Mouse (Mus musculus): ENCODE results near the gene Fndc3a. TPM values are rescaled to one million over a fixed set of nuclear protein-coding genes. Genes with fewer than 3 reads are reported as not detected.

Fndc3a gene
- polyA plus RNA-seq, 1 experiment from 2014 or later, result 55.5 TPM

DNA sequence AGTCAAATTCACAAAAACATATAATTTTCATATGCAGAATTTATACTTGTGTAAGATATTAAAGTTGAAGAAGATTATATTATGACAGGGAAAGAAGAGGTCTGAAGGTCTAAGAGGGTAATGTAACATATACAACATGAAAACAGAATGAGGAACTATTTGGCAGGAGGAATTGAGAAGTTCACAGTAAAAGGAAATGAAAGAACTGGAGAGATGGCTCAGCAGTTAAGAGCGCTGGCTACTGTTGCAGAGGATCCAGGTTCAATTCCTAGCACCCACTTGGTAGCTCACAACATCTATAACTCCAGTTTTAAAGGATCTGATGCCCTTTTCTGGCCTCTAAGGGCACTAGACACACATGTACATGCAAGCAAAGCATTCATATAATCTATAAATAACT is 65.2 kb downstream of the Fndc3a start:
- Histone ChIP-seq H3K9me3 (ENCODE audit: control insufficient read depth, low read length) (no peaks in the 10 kb centered on the region), H3K4me1 (ENCODE audit: control insufficient read depth, insufficient read depth, low read length) (no peaks in the 10 kb centered on the region), H3K4me2 (replicated peaks; ENCODE audit: low read depth, low read length) (no peak overlapping the region), H3K4me3 (ENCODE audit: low read length) (no peak overlapping the region), H3K36me3 (ENCODE audit: control insufficient read depth, insufficient read depth, low read length) (no peaks in the 10 kb centered on the region), H3K27ac (ENCODE audit: low read depth, low read length) (no peak overlapping the region), H3K27me3 (ENCODE audit: control insufficient read depth, insufficient read depth, low read length) (no peaks in the 10 kb centered on the region), H3K9ac (ENCODE audit: low read depth, low read length) (no peak overlapping the region)
- no peak for ATAC-seq (ENCODE audit: low FRiP score, low TSS enrichment)
- 94% methylated on average over 1 of the region's 1 CpGs for WGBS

DNA sequence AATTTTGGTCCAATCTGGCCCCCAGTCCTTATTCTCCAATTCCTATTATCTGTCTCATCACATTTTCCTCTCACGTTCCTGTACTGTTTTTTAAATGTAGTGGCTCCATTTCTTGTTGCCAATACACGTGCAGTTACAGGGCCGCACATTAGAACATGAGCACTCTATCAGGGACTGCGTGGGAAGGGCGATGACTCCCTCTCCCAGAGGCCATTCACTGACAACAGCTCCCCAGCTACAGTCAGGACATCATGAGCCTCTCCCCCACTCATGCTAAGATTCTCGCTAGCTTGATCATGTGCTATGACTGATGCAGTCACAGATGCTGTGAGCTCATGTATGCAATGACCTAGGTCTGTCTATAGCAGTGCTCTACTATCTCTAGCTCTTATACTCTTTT is 71.3 kb downstream of the Fndc3a start:
- no peaks in the 10 kb centered on the region for H3K9me3 ChIP-seq (ENCODE audit: control insufficient read depth, low read length)
- H3K27ac ChIP-seq (ENCODE audit: low read depth, low read length), result no peak overlapping the region
- H3K36me3 ChIP-seq (ENCODE audit: control insufficient read depth, insufficient read depth, low read length), result no peaks in the 10 kb centered on the region; the same call in 1 of the 2 replicates
- WGBS, result 89% methylated on average over 6 of the region's 6 CpGs
- ATAC-seq (ENCODE audit: low FRiP score, low TSS enrichment), result no peak
- H3K4me3 ChIP-seq (ENCODE audit: low read length), result no peak overlapping the region
- H3K4me1 ChIP-seq (ENCODE audit: control insufficient read depth, insufficient read depth, low read length), result no peaks in the 10 kb centered on the region
- H3K9ac ChIP-seq (ENCODE audit: low read depth, low read length), result no peak overlapping the region
- H3K27me3 ChIP-seq (ENCODE audit: control insufficient read depth, insufficient read depth, low read length), result no peaks in the 10 kb centered on the region
- no peak overlapping the region for H3K4me2 ChIP-seq (replicated peaks; ENCODE audit: low read depth, low read length)

DNA sequence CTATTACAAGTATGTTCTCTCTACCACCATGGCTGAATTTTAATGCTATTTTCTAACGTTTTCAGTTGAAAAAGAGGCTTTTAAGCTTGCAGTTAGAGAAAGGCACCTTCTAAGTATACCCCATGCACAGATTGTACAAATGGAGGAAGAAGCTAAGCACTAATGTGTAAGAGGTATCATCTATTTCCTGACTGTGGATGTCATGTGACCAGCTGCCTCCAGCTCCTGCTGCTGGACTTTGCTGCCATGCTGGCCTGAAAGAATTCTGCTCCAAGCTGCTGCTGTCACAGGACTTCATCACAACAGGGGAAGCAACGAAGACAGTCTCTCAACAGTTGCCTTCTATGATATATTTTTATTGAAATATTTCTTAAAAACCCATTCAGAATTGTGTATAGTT is 76.2 kb downstream of the Fndc3a start:
- Histone ChIP-seq H3K4me2 (replicated peaks; ENCODE audit: low read depth, low read length) (no peak overlapping the region), H3K36me3 (ENCODE audit: control insufficient read depth, insufficient read depth, low read length) (no peaks in the 10 kb centered on the region; the same call in 1 of the 2 replicates), H3K9me3 (ENCODE audit: control insufficient read depth, low read length) (no peaks in the 10 kb centered on the region), H3K27me3 (ENCODE audit: control insufficient read depth, insufficient read depth, low read length) (no peaks in the 10 kb centered on the region), H3K4me3 (ENCODE audit: low read length) (no peak overlapping the region), H3K27ac (ENCODE audit: low read depth, low read length) (no peak overlapping the region), H3K9ac (ENCODE audit: low read depth, low read length) (no peak overlapping the region), H3K4me1 (ENCODE audit: control insufficient read depth, insufficient read depth, low read length) (no peaks in the 10 kb centered on the region)
- no peak for ATAC-seq (ENCODE audit: low FRiP score, low TSS enrichment)
- WGBS, result 80% methylated on average over 2 of the region's 2 CpGs

DNA sequence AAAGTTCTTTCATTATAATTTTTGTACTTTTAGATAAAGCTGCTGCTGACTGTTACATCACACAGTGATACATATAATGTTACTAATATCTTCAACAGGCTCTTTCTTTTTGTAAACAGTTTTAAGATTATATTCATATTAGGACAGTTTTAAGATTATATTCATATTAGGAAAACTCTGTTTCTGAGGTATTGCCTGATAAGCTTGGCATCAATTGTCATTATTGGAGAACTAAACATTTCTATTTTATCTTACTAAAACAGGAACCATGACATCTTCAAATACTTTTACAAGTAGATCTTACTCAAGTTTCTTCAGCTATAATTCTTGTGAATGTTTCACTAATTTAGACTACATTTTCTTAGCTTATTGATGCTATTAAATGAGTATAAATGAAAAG is 84.4 kb downstream of the Fndc3a start:
- Histone ChIP-seq H3K9me3 (ENCODE audit: control insufficient read depth, low read length) (no peaks in the 10 kb centered on the region), H3K27ac (ENCODE audit: low read depth, low read length) (no peak overlapping the region), H3K27me3 (ENCODE audit: control insufficient read depth, insufficient read depth, low read length) (no peaks in the 10 kb centered on the region), H3K4me2 (replicated peaks; ENCODE audit: low read depth, low read length) (no peak overlapping the region), H3K36me3 (ENCODE audit: control insufficient read depth, insufficient read depth, low read length) (no peaks in the 10 kb centered on the region), H3K4me3 (ENCODE audit: low read length) (no peak overlapping the region), H3K9ac (ENCODE audit: low read depth, low read length) (no peak overlapping the region), H3K4me1 (ENCODE audit: control insufficient read depth, insufficient read depth, low read length) (no peaks in the 10 kb centered on the region)
- no peak for ATAC-seq (ENCODE audit: low FRiP score, low TSS enrichment)

DNA sequence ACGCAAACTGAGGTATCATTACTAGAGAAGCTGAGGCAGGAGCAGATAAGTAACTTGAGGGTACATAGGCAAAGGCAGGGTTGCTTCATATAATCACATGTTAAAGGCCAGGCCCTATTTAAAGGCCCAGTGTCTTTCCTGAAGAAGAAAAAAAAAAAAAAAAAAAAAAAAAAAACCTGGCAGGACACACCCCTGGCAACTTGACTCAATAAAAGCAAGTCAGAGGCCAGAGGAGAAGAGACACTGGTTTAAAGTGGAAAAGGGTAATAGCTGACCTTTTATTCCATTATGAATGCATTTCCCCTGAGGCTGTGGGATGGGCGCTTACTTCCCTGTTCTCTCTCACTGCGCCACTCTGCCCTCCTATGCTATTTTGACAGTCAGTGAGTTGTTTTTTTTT is 105.7 kb downstream of the Fndc3a start:
- 90% methylated on average over 3 of the region's 3 CpGs for WGBS
- Histone ChIP-seq H3K27me3 (ENCODE audit: control insufficient read depth, insufficient read depth, low read length) (no peaks in the 10 kb centered on the region), H3K9ac (ENCODE audit: low read depth, low read length) (no peak overlapping the region), H3K4me1 (ENCODE audit: control insufficient read depth, insufficient read depth, low read length) (peaks cover 16% of the 10 kb centered on the region; the same call in 1 of the 2 replicates), H3K9me3 (ENCODE audit: control insufficient read depth, low read length) (no peaks in the 10 kb centered on the region), H3K4me2 (replicated peaks; ENCODE audit: low read depth, low read length) (no peak overlapping the region), H3K36me3 (ENCODE audit: control insufficient read depth, insufficient read depth, low read length) (no peaks in the 10 kb centered on the region), H3K27ac (ENCODE audit: low read depth, low read length) (no peak overlapping the region; the same call in 1 of the 2 replicates), H3K4me3 (ENCODE audit: low read length) (no peak overlapping the region)
- ATAC-seq (ENCODE audit: low FRiP score, low TSS enrichment), result no peak

DNA sequence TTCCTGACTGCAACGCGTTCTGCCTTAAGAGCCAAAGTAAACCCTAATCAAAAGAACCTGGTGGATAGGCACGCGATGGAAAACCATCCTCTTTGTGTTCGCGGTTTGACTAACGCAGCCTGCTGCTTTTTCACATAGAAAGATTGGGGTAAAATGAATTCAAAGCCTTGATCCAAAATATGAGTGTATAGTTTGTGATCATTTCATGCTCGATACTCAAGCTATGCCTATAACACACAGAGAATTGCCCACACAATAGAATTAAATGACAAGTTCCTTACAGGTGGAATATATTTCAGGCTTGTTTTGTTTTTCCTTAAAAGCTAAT is 106.6 kb downstream of the Fndc3a start:
- Histone ChIP-seq H3K4me1 (ENCODE audit: control insufficient read depth, insufficient read depth, low read length) (peaks cover 16% of the 10 kb centered on the region; the same call in 1 of the 2 replicates), H3K4me2 (replicated peaks; ENCODE audit: low read depth, low read length) (peak overlapping the region; percentile 53), H3K4me3 (ENCODE audit: low read length) (peak overlapping the region; percentile 48), H3K9me3 (ENCODE audit: control insufficient read depth, low read length) (no peaks in the 10 kb centered on the region), H3K27ac (ENCODE audit: low read depth, low read length) (peak overlapping the region; percentile 90), H3K9ac (ENCODE audit: low read depth, low read length) (peak overlapping the region; percentile 66), H3K27me3 (ENCODE audit: control insufficient read depth, insufficient read depth, low read length) (no peaks in the 10 kb centered on the region), H3K36me3 (ENCODE audit: control insufficient read depth, insufficient read depth, low read length) (no peaks in the 10 kb centered on the region)
- WGBS, result 3% methylated on average over 8 of the region's 8 CpGs
- no peak for ATAC-seq (ENCODE audit: low FRiP score, low TSS enrichment)

DNA sequence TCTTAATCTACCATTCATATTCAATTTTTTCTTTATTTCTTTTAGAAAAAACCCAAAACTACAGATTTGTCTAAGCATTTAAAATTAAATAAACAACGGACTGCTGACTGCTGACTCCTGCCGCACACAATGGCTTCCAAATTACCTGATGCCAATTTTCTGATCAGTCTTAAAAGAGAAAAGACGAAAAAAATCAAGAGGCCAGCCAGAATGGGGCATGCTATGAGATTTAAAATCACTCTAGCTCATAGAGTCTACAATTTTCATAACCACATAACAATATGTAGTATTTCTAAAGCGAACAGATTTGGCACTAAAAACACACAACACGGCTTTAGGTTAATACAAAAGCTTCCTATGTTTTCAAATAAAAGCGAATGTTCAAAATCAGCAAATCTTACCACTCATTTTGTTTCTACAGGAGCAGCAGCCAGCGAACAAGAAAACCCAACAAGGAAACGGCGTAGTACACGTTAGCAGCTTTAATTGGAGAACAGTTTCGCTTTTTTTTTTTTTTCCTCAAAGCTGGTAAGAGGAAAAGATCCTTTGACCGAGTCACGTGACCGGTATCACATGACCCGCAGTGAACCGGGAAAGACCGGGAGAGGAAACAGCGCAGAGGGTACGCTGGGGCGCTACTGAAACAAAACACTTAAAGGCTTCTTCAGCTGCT is 107.1 kb downstream of the Fndc3a start:
- 4% methylated on average over 20 of the region's 20 CpGs for WGBS
- Histone ChIP-seq H3K27ac (ENCODE audit: low read depth, low read length) (peak overlapping the region; percentile 90), H3K36me3 (ENCODE audit: control insufficient read depth, insufficient read depth, low read length) (peaks cover 4% of the 10 kb centered on the region; the same call in 1 of the 2 replicates), H3K4me1 (ENCODE audit: control insufficient read depth, insufficient read depth, low read length) (peaks cover 16% of the 10 kb centered on the region; the same call in 1 of the 2 replicates), H3K4me3 (ENCODE audit: low read length) (peak overlapping the region; percentile 48), H3K4me2 (replicated peaks; ENCODE audit: low read depth, low read length) (peak overlapping the region; percentile 53), H3K9me3 (ENCODE audit: control insufficient read depth, low read length) (no peaks in the 10 kb centered on the region), H3K27me3 (ENCODE audit: control insufficient read depth, insufficient read depth, low read length) (no peaks in the 10 kb centered on the region), H3K9ac (ENCODE audit: low read depth, low read length) (peak overlapping the region; percentile 66)
- ATAC-seq (ENCODE audit: low FRiP score, low TSS enrichment), result peak; percentile 93

DNA sequence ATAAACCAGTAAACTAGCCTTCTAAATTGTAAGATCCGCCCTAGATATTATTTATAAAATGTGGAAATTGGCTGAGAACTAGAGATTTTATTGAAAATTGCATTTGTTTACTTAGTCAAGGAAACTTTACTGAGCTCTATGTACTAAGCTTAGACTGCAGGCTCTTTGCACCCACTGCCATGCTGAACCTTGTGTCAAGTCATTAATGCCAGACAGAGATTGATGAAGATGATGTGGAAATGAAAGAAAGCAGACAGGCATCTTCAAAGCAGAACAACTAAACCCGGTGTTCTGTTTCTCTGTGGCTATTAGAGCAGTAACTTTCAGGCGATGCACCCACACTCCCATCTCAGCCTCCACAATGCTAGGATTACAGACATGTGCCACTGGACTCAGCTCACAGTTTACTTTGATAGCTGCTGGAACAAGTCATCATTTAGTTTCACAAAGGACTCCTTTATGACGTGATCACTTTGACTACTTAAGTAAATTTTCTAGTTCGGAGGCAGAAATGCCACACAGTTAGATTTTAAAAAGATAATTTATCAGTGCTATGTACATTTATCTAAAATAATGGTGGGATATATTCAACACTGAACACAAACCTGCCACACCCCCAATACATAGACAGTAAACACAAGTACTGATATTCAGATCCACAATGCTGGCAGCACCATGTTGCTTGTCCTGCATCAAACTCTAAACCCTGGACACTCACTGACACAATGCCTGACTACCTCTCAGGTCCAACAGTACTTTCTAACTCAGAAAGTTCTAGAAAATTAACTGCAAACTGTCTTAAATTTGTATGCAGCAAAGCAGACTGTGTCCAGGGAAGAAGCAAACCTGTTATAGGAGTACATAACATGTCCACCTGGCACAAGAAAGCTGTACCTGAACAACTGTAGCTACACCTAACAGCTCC is 108.2 kb downstream of the Fndc3a start:
- Histone ChIP-seq H3K4me2 (replicated peaks; ENCODE audit: low read depth, low read length) (peak overlapping the region; percentile 53), H3K4me1 (ENCODE audit: control insufficient read depth, insufficient read depth, low read length) (peaks cover 16% of the 10 kb centered on the region; the same call in 1 of the 2 replicates), H3K4me3 (ENCODE audit: low read length) (peak overlapping the region; percentile 48), H3K27me3 (ENCODE audit: control insufficient read depth, insufficient read depth, low read length) (no peaks in the 10 kb centered on the region), H3K36me3 (ENCODE audit: control insufficient read depth, insufficient read depth, low read length) (peaks cover 7% of the 10 kb centered on the region; the same call in 1 of the 2 replicates), H3K27ac (ENCODE audit: low read depth, low read length) (0 out of 2 replicates have a peak overlapping the region, but pooled peaks have one; percentile 43), H3K9ac (ENCODE audit: low read depth, low read length) (peak overlapping the region; percentile 66), H3K9me3 (ENCODE audit: control insufficient read depth, low read length) (no peaks in the 10 kb centered on the region)
- 35% methylated on average over 5 of the region's 5 CpGs for WGBS
- peak; percentile 71; the same call in 1 of the 2 replicates for ATAC-seq (ENCODE audit: low FRiP score, low TSS enrichment)

DNA sequence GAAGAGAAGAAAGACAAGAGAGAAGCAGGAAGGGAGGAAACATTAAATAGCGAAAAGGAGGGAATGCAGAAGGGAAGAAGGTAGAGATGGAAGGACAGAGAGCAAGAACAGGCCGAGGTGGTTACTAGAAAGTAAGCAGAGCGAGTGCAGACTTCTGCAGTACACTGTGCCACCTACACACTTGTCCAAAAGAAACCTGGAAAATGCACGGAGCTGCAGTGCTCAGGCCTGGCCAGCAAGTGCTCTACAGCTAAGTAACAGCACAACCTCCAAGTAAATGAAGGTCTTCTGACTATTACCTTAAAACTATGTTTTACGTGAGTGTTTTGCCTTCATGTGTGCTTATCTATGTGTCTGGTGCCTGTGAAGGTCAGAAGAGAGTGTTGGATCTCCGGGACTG is 109.4 kb downstream of the Fndc3a start:
- peaks cover 7% of the 10 kb centered on the region; the same call in 1 of the 2 replicates for H3K36me3 ChIP-seq (ENCODE audit: control insufficient read depth, insufficient read depth, low read length)
- H3K27me3 ChIP-seq (ENCODE audit: control insufficient read depth, insufficient read depth, low read length), result no peaks in the 10 kb centered on the region
- no peak overlapping the region for H3K4me2 ChIP-seq (replicated peaks; ENCODE audit: low read depth, low read length)
- ATAC-seq (ENCODE audit: low FRiP score, low TSS enrichment), result no peak
- no peaks in the 10 kb centered on the region for H3K9me3 ChIP-seq (ENCODE audit: control insufficient read depth, low read length)
- no peak overlapping the region for H3K9ac ChIP-seq (ENCODE audit: low read depth, low read length)
- no peak overlapping the region for H3K27ac ChIP-seq (ENCODE audit: low read depth, low read length)
- no peak overlapping the region for H3K4me3 ChIP-seq (ENCODE audit: low read length)
- WGBS, result 73% methylated on average over 6 of the region's 6 CpGs
- peaks cover 16% of the 10 kb centered on the region; the same call in 1 of the 2 replicates for H3K4me1 ChIP-seq (ENCODE audit: control insufficient read depth, insufficient read depth, low read length)

Measured in kidney, embryonic 14.5 days (tissue).